Mouse (Mus musculus) inflammation-experienced regulatory T-cells, adult 6 months (primary cell): ENCODE data around the gene Gstm1. TPM values are rescaled to one million over a fixed set of nuclear protein-coding genes. Genes with fewer than 3 reads are reported as not detected.
"Not testable (repeated sequence)": the region's sequence is repeated elsewhere in the genome, so short reads cannot be mapped to it uniquely, and the experiment has no call there.

Experiments used
- ATAC-seq: one replicate; pipeline ENCODE4 v1.8.0; 2017
- polyA plus RNA-seq, 3 experiments: library from polyadenylated mRNA; unstranded; fragments of 100-300 nt; shearing (Covaris generic); gene quantifications; one replicate each; pipeline ENCODE4 v1.2.1; 2017

The Gstm1 gene
- 1 to 10 TPM; 1.1 to 2.7 (median 1.4) TPM for polyA plus RNA-seq

DNA sequence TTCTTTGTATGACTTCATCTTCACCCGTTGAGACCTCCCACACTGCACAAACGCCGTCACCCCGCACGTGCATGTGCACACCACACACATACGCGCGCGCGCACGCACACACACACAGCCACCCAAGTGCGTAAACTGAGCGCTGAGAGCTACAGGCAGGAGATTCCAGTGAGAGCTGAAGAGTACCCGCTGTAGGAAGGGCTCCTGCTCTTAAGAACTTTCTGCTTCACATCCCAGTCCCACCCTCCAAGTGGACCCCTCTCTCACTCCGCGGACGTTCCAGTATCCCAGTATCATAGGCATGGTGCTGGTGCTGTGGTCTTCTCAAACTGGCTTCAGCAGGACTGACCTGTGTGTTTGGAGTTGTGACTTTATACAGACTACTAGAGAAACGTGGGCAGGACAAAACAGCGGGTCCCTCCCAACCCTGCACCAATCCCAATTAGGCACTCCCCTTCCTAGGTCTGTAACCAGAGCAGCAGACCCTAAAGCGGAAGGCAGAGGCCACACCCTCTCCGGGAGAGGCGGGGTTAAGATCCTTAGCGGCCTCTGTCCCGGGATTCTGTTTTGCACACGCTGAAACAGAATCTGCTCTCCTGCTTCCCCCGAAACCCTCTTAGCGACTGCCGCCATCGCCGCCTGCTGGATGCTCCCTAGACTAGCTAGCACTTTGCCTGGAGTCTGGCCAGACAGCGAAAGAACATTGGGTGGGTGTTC is at the start of gene Gstm1:
Gene Gstm1, minus strand, starts transcription at position 501 of the 717 bp plus-strand sequence.
- peak; percentile 61 for ATAC-seq

DNA sequence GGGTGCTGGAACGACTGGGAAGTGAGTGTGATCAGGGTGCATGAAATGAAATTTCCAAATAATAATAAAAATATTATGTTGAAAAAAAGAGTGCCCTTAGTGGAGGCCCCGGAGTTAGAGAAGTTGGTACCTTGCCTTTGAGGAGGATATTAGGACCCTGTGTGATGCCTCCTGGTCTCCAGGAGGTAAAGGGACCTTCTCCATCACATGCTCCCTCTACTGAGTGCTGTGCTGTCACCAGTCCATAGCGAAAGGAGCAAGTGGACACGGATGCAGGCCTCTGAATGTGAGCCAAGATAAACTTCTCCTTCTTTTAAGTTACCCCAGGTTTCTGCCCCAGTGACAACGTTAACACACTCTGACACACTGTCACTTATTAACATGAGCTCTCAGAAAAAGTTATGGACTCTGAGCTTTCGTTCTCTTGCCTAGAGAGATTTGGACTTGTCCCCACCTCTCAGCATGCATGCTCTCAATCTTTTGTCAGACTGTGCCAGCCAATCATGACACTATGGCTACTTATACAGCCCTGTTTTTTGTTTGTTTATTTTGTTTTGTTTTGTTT is 49.7 kb upstream of the Gstm1 start:
- ATAC-seq, result no peak

DNA sequence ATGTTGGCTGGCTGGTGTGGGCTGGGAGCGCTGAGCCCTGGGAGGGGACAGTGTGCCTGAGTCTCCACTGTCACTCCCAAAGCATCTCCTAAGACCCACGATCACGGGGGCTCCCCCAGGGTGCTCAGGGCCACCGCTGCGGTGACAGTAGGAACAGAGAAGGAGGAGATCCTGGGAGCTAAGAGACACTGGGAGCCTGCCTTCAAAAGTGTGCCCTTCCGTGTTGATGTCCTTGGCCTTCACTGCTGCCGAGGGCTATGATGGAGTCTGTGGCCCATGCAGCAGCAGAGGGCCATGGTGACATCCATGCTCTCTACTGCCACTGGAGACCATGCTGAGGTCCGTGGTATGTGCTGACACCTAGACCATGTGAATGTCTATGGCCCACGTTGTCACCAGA is 47.8 kb upstream of the Gstm1 start:
- no peak for ATAC-seq

DNA sequence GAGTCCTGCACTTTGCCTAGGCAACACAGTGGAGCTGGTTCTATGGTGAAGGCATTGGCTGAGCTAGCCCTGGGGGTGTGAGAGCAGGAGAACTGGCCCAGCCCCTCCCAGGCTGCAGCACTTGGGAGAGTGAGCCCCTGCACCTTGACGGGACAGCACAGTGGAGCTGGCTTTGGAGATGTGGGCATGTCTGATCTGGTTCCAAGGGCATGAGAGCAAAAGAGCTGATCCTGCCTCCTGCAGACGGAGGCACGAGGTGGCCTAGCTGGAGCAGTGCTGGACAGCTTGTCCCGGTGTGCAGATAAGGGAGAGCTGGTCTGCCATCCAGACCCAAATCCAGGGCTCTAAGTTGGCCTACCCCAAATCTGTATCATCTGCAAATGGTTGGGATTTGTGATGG is 46.9 kb upstream of the Gstm1 start:
- no peak for ATAC-seq

DNA sequence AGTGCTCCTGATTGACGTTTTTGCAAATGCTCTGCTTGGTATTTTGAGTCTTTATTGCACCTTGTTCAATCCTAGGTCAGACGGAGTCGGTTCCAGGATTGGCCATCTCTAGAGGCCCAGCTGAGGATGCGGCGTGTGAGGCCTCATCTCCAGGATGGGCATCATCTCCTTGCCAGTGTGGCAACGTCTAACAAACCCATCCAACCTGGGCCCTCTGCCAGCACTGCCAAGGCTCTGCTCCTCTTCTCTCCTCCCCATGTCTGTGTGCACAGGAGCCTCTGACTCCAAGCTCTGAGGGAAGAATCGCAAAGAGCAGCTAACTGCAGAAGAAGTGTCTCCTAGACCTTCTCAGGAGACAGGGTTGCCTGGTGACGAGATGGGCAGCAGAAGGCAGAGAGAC is 44.9 kb upstream of the Gstm1 start:
- no peak for ATAC-seq

DNA sequence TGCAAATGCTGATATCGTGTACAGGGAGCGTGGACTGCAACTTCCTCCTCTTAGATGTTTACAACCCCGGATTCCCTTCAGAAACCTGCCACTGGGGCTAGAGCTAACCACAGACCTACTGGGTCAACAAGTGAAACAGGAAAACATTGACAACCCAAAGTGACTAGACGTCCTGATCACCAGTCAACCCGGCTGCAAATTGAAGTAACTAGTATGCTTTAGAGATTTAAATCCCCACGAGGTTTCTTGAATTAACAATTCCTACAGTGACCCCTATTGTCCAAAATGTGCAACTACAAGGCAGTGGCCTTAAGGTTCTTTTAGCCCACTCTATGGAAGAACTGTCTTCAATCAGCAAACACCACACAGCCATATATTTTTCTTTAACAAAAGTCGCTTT is 43.6 kb upstream of the Gstm1 start:
- peak; percentile 75 for ATAC-seq

DNA sequence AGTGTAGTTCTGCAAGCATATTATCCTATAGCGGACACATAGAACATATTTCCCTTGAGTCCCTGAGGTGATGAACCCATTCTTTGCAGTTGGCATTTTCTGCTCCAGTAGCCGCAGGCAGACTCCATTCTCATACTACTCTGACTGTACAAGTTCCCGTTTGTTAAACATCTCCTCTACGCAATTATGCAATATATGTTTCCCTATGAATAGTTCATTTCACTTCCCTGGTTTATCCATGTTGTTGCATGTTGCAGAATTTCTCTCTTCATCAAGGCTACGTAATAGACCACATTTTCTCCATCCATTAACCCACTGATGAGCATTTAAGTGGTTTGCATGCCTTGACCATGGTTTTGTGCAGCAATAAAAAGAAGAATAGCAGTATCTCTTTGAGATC is 32.7 kb upstream of the Gstm1 start:
- ATAC-seq, result no peak

DNA sequence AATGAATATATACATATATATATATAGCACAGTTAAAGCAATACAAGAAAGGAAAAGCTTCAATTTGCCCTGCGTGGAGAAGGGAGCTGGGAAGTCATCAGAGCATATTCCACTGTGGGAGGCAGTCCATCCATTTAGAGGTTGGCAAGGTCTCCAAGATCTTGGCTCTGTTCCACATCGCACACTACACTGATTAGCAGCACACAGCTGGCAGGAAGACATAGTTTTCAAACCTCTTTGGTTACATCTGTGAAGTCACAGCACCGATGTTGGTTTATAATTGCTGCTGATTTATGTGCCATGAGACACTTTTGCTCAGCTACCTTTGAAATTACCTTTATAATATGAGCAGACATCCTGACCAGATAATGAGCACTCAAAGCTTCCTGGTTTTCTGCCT is 30.5 kb upstream of the Gstm1 start:
- no peak for ATAC-seq

DNA sequence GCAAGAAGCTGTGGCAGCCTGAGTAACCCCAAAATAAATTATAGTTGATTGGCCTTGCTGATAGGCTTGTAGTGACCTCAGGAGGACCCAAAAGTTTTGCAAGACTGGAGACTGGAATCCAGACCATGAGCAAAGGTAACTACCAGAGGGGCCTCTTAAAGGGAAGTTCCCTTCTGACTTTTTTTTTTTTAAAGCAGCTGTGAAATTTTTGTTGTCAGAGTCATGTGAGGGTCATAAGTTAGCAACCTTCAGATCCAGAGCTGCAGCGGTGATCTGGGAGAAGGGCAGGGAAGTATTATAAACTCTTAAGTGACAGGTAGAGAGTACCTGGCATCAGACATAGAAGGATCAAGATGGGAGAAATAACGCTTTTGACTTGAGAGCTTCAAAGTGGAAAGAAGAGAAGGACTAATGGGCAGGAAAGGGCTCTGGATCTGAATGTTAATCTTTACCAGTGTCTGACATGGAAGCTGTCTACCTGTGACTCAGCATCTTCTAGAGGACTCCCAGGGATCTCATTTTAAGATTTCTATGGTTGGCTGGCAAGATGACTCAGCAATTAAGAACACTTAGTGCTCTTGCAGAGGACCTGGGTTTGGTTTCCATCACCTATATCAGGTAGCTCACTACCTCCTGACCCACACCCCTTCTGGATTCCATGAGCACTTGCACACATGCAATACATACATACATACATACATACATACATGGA is 29.3 kb upstream of the Gstm1 start:
- ATAC-seq, result no peak

DNA sequence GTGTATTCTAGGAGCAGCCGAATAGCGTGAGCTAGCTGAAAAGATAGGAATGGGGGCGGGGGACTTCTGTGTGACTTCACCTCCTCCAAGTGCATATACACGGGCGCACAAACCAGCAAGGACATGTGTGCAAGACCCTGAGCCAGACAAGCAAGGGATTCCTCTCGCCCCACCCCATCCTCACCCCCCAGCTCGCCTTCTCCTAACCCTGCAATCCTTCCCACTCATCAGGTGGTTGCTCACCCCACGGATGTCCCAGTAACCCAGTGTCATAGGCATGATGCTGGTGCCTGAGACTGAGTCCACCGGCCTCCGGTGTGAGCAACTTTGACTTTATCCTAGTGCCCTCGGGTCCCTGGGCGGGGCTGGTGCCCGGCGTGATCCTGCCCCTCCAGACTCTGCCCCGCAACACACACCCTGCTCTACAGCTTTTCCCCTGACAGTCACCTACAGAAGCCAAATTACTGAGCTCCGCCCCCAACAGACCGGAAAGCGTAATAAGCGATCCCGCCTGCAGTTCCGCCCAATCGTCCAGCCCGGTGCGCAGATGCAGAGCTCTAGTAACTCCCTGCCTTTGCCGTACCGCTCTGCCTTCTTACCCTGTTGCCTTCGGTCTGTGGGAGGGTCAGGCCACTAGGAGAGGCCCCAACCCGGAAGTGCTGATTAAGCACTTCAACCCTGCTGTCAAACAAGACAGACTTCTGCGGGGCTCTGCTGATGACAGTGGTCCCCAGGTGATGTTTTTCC is 26.8 kb upstream of the Gstm1 start, which contains the start of gene Gstm4:
Gene Gstm4, minus strand, starts transcription at position 501 of the 747 bp plus-strand sequence.
- peak; percentile 98 for ATAC-seq

DNA sequence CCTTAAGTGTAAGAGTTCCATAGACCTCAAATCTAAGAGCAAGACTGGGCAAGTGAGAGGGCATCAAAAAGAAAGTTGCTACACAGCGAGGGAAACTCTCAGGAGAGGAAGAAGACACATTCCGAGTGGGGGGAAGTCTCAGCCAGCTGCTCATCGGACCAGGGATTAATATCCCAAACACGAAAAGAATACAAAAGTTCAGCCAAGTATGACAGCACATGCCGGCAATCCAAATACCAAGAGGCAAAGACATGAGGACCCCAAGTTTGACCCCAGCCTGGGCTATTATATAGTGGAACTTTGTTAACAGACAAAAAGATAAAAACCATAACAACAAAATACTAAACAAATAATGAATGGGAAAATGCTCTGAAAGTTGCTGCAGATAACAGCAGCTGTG is 15.4 kb upstream of the Gstm1 start:
- no peak for ATAC-seq

DNA sequence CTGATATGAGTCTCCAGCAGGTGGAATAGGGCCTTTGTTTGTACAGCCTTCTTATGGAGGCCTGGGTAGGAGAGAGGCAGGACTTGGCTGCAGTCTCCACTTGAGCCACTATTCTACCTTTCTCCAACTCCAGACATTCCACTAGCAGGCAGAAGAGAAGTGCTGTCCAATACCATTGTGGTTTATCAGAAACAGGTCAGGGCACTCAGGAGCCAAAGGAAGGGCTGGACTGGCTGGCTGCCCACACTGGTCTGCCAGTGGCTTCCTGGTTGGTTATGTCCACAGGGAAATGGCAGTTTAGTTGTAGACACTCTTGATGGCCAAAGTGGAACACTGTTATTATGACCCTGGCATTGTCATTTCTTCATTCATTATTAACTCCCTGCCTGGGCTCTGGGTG is 14.3 kb upstream of the Gstm1 start:
- no peak for ATAC-seq

DNA sequence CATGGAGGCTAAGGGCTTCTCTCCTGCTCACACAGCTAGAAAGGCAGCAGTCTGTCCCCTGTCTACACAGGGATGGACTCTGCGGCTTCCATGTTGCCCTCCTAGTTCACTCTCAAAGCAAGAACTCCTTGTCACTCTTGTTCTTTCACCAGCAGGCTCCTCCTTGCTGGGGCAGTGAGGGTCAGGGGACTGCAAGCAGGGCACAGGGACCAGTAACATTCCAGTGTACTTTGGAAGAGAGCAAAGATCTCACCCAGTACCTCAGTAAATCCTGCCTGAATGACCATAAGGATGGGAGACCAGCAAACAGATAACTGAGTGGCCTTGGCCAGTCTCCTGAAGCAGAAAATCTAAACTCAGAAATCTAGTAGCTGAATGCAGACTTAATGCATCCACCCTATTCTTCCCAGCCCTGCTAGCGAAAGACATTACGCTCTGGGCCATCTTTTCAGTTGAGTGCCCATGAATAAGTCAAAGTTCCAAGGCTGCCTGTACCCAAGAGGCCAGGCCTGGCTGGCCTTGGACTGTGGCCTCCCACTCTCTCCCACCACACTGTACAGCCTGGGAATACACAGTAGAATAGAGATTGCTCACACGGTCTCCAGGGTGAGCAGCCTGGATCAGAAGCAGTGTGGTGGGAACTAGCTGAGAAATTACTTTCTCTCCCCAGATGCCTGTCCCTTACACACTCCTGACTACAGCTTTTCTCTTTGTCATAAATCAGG is 11.0 kb upstream of the Gstm1 start:
- no peak for ATAC-seq

DNA sequence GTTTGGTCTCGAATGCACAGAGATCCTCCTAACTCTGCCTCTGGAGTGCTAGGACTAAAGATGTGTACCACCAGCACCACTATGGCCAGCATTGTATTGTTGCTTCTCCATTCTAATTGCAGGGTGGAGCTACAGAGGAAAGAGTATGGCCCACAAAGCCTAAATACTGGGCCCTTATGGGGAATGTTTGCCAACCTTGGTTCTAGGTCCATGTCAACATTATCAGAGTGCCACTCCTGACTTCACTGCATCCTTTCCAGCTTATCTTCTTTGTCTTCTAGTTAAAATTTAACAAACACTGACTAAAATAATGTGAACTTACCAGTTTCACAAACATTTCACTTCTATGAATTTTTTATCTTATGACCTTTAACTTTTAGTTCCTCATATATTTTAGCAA is 8.8 kb upstream of the Gstm1 start:
- no peak for ATAC-seq

DNA sequence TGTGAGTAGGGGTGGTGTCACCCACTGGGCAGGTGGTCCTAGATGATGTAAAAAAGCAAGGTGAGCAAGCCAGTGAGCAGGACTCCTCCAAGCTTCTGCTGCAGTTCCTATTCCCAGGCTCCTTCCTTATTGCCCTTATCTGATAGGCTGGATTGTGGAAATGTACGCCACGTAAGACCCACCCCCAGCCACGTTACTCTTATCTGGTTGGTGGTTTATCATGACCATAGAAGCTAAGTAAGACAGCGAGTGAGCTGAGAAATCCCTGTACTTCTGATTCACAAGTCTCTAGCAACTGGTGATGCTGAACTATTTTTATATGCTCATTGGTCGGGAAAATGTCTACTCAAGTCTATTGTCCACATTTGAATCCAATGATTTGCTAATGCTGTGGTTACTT is 8.3 kb upstream of the Gstm1 start:
- ATAC-seq, result no peak

DNA sequence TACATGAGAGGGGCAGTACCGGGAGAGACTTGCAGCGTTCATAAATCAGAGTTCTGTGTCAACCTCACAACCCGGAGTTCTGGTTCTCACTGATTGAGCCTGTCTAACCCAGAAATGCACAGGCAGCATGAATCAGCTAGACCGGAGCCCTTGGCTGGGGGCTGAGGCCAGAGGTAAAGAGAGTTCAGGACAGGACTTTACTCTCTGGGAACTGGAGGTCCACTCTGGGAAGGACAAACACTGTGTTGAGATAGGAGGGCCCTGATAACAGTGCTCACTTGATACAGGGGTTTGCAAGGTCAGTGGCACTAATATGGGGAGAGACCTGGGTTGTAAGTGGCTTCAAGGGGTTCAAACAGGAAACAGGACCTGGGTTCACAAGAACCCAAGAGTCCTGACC is 7.5 kb upstream of the Gstm1 start:
- no peak for ATAC-seq

DNA sequence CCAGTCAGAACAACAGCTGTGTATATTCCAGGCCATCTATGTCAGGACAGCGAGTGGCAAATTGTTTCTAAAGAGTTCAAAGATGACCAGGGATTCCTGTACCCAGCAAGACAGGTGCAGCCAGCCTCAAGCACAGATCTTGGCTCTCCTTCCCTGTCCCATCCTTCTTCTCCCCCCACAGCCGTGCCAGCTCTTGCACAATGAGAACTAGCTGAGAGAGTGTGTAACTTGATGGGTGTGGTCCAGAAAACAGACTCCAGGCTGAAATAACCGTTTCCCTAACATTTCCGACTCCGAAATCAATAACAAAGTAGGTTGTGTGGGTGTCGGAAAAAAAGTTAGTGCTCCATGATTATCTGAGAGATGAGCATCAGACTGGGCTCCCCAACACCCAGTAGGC is 4.9 kb upstream of the Gstm1 start:
- no peak for ATAC-seq

DNA sequence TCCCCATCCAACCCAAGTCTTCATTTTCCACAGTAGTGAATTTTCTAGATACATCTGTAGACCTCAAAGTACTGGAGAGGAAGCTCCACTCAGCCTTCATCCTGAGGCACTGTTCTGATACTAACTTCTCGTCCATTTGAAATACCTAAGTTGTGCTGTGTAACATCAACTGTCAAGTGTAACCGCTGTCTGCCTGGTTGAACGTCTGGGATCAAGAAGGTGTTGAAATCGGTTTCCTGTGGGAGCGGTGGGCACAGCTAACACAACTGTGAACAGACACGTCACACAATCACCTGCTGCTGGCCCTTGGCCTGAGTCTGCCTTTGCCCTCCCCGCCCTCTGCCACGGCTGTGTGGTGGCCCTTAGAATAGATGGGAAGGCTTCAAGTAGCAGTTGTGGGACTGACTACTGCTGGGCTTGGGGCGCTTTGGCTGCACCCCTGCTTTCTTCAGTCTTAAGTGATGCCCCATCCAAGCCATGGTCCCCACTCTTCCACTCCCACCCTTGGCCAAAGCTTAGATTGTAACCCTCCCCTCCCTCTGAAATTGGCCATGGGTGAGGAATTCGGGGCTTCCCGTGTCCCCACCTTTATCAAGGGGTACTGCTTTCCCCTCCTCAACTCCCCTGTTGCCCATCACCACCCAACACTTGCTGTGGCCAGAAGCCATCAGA is 2.7 kb upstream of the Gstm1 start:
- not testable (repeated sequence) for ATAC-seq

DNA sequence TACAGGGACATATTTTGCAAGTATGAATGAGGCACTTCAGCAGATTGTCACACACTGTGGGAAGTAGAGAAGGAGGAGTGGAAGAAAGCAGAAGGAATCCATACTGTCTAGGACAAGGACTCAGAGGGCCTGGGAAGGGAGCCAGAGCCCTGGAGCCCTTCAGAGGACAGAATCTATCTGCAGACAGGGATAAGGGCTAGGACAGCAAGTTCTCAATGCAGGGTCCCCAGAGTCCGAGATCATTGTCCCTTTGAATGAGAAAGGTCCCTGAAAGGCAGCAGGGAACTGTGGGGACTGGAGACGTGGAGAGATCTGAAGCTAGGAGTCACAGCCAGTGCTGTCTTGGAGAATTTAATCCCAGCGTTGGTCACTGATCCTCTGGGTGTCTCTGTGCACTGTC is 1.5 kb upstream of the Gstm1 start:
- not testable (repeated sequence) for ATAC-seq

DNA sequence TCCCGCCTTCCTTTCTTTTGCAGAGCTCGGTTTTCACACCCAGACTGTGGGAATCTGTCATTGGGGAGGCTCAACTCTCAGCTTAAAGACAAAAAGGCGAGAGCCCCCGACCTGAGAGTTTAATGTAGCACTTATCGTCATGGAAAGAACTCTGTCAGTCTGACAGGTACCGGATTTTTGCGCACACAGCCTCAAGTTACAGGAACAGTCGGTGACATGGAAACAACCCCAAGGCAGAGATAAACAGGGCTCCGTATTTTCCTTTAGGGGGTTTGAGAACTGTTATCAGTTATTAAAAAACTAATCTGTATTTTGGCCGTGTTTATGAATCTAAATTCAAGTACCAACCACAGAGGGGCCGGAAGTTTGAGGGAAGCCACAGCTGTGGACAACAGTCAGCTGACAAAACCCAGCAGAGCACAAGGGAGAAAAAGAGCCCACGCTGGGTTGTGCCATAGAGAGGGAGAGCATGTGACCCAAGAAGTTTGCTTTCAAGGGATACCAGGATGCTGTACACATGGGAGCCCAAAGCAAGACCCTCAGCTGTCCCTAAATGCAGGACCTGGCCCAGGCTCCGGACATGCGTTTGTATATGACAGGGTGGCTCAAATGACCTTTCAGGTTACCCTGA is 532 bp upstream of the Gstm1 start:
- ATAC-seq, result peak; percentile 17

DNA sequence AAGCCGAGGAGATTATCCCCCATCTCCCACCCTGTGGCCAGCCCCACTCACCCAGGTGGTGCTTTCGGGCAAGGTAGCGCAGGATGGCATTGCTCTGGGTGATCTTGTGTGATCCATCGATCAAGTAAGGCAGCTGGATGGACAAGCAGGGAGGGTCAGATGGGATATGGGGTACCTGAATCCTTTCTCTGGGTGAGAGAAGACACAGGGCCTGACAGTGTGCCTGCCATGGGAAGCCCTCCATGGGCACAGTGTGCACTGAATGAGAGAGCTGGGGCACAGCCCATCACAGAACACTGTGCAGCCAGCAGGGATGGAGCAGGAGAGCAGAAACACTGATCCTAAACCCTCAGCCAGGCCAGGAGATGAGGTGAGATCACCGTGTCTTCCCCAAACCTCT is 1.3 kb downstream of the Gstm1 start:
- not testable (repeated sequence) for ATAC-seq

DNA sequence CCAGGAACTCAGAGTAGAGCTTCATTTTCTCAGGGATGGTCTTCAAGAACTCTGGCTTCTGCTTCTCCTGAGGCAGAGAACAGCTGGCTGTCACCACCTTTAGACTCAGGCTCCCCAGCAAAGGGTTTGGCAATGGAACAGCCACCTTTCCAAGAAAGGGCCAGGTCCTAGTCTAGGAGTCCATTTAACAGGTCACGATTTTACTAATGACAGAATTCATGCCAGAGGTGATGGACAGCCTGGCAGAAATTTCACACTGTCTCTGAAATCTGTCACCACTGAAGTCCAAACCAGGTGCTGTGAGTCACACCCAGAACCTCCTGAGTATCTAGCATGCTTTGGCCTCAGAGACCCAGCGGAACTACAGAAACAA is 2.8 kb downstream of the Gstm1 start:
- ATAC-seq, result no peak
